Mouse (Mus musculus) heart, postnatal 25 days (tissue): Measurements from ENCODE around the gene Trp63. TPM values are rescaled to one million over a fixed set of nuclear protein-coding genes. Genes with fewer than 3 reads are reported as not detected.

ENCODE experiments used
- DNase-seq: peaks from one replicate; pipeline ENCODE4 v3.0.0; 2022; ENCODE audit warnings: low spot score
- intact Hi-C: fragments of 180-260 bp; cut with DNase I; formaldehyde crosslinking; loops from one replicate; pipeline ENCODE4 v1.15.1; 2025
- total RNA-seq, 2 experiments: library from RNA; stranded (reverse); gene quantifications; 2 replicates each; pipeline ENCODE4 v1.2.3; 2021

Gene Trp63
- total RNA-seq, 2 experiments from 2014 or later: 0.28 to 0.62 TPM

GRCm38 (mm10) chr16:25860731-25861505 lies 177.4 kb downstream of the Trp63 start:
- intact Hi-C loops: no loop called here
- DNase-seq: no peak

GRCm38 (mm10) chr16:25865096-25865869 lies 181.7 kb downstream of the Trp63 start:
- DNase-seq: no peak

GRCm38 (mm10) chr16:25871503-25871902 lies 187.9 kb downstream of the Trp63 start:
- DNase-seq: no peak
- intact Hi-C loops: no loop called here

More at GRCm38 (mm10) chr16:25865096-25865869, 181.7 kb downstream of the Trp63 start:
- intact Hi-C loops: no loop called here

DNA sequence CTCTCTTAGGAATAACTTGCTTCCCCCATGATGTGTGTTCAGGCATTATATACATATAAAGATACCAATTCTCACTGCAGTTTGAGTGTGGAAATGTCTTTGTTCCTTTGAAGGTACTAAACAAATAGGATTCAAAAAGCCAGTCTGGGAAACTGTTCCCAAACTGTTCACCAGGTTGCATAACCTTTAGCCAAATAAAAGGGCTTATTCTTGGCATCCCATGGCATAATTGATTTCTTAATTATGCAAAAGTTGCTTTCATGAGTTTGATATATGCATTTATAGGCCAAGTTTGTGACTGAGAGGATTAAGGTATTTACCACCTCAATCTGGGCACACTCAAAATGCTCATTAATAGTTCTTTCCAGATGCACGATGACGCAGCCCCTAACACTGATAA lies 192.1 kb downstream of the Trp63 start:
- DNase-seq: no peak
- intact Hi-C loops: no loop called here

GRCm38 (mm10) chr16:25877416-25877965 lies 193.9 kb downstream of the Trp63 start:
- intact Hi-C loops: no loop called here
- DNase-seq: no peak

DNA sequence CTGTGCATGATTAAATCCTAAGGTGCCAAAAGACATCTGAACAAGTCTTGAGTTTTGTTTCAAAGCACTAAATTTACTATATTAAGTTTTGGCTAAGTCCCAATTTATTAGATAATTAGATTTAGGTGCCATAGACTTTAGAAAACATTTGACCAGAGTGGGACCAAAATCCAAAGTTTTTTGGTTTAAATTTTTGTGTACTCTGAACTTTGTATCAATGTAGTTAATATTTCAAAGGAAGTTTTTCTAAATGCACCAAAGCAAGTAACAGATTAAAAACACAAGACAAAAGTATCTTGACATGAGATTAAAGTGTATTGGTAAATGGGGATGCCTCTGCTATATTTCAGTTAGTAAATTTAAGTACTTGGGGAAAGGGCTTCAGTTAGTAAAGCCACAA lies 194.6 kb downstream of the Trp63 start:
- DNase-seq: no peak

GRCm38 (mm10) chr16:25899071-25899470 lies 215.5 kb downstream of the Trp63 start:
- intact Hi-C loops: no loop called here

More for the DNA sequence above, 194.6 kb downstream of the Trp63 start:
- intact Hi-C loops: no loop called here

GRCm38 (mm10) chr16:25899657-25900056 lies 216.1 kb downstream of the Trp63 start:
- intact Hi-C loops: no loop called here
- DNase-seq: no peak

More at GRCm38 (mm10) chr16:25899071-25899470, 215.5 kb downstream of the Trp63 start:
- no peak for DNase-seq

- DNase-seq: no peak
- intact Hi-C loops: no loop called here
Measured at GRCm38 (mm10) chr16:25900389-25900908, 216.9 kb downstream of the Trp63 start.

DNA sequence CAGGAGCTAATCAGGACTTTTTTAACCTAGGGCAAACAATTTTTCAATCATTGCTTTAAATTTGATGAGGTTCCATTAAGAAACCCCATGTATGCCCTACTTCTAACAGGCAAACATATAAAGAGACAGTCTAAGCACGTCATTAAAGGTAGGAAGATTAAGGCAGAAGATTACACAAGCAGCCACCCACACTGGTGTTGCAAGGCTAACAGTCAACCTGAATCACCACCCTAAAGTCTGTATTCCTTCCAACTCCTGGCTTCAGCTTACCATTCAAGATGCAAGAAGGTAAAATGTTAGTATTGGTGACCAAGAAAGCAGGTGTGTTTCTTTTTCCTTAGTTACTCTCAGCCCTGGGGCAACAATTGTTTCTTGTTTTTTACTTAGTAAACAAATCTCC lies 228.6 kb downstream of the Trp63 start:
- DNase-seq: no peak
- intact Hi-C loops: no loop called here

- intact Hi-C loops: no loop called here
- DNase-seq: no peak
Measured at GRCm38 (mm10) chr16:25934181-25934580, 250.6 kb downstream of the Trp63 start.
